Mouse (Mus musculus) megakaryocyte progenitor cell, adult 5-6 weeks (primary cell): Measurements from ENCODE around the gene Magix. TPM values are rescaled to one million over a fixed set of nuclear protein-coding genes. Genes with fewer than 3 reads are reported as not detected.

Experiments
- ATAC-seq: replicated peaks from 2 replicates; pipeline ENCODE4 v1.8.0; 2016; ENCODE audit warnings: mild to moderate bottlenecking, moderate TSS enrichment, inconsistent platforms; ENCODE audit not compliant: poor library complexity
- total RNA-seq, 2 experiments: library from RNA; stranded (forward) in 1 of 2; stranded (reverse) in 1 of 2; fragments of 157-497, 149-512 nt in 1 of 2; fragments of 200-1000 nt in 1 of 2; gene quantifications; 2 replicates each; pipeline versions ENCODE4 v1.2.3 to v1.2.4; 2015 to 2017

Magix gene
- total RNA-seq, 2 experiments from 2014 or later, result not detected

GRCm38 (mm10) chrX:7635101-7635500 lies 46.0 kb downstream of the Magix start:
- ATAC-seq, result no peak

GRCm38 (mm10) chrX:7632560-7632959 lies 48.5 kb downstream of the Magix start:
- peak; percentile 65 for ATAC-seq

Other genes starting within 250 kb of the Magix start
- gene Foxp3, start 107.6 kb downstream of the Magix start, total RNA-seq (2015), result not detected in 2 replicates
- gene Foxp3, start 107.6 kb downstream of the Magix start, total RNA-seq (2017), result 0.08 and 0.10 TPM in 2 replicates
- 1.3 TPM in 1 of 2 replicates, not detected in the other for gene Ppp1r3f, start 107.0 kb downstream of the Magix start, total RNA-seq (2015)
- 0.24 and 0.29 TPM in 2 replicates for gene Ppp1r3f, start 107.0 kb downstream of the Magix start, total RNA-seq (2017)
- gene Ccdc22, start 75.7 kb downstream of the Magix start, total RNA-seq (2015), result 18.8 and 20.5 TPM in 2 replicates
- 38.1 and 47.6 TPM in 2 replicates for gene Ccdc22, start 75.7 kb downstream of the Magix start, total RNA-seq (2017)
- 0.24 and 0.47 TPM in 2 replicates for gene Cacna1f, start 74.2 kb downstream of the Magix start, total RNA-seq (2015)
- 0.10 and 0.29 TPM in 2 replicates for gene Cacna1f, start 74.2 kb downstream of the Magix start, total RNA-seq (2017)
- gene Syp, start 42.8 kb downstream of the Magix start, total RNA-seq (2015), result not detected in 2 replicates
- 0.46 and 0.54 TPM in 2 replicates for gene Syp, start 42.8 kb downstream of the Magix start, total RNA-seq (2017)
- 3.9 and 4.8 TPM in 2 replicates for gene Prickle3, start 24.0 kb downstream of the Magix start, total RNA-seq (2015)
- gene Prickle3, start 24.0 kb downstream of the Magix start, total RNA-seq (2017), result 4.1 and 6.0 TPM in 2 replicates
- 115 and 133 TPM in 2 replicates for gene Plp2, start 9.9 kb downstream of the Magix start, total RNA-seq (2015)
- 26.4 and 37.1 TPM in 2 replicates for gene Plp2, start 9.9 kb downstream of the Magix start, total RNA-seq (2017)
- 26.8 and 28.2 TPM in 2 replicates for gene Gpkow, start 15.9 kb upstream of the Magix start, total RNA-seq (2015)
- gene Gpkow, start 15.9 kb upstream of the Magix start, total RNA-seq (2017), result 19.2 and 24.4 TPM in 2 replicates
- 27.3 and 39.9 TPM in 2 replicates for gene Wdr45, start 33.1 kb upstream of the Magix start, total RNA-seq (2015)
- 18.4 and 21.7 TPM in 2 replicates for gene Wdr45, start 33.1 kb upstream of the Magix start, total RNA-seq (2017)
- gene Gm45208, start 41.0 kb upstream of the Magix start, total RNA-seq (2015), result 0.59 TPM in 1 of 2 replicates, not detected in the other
- not detected in 2 replicates for gene Gm45208, start 41.0 kb upstream of the Magix start, total RNA-seq (2017)
- gene Praf2, start 47.2 kb upstream of the Magix start, total RNA-seq (2015), result 11.1 and 15.3 TPM in 2 replicates
- 3.4 and 4.9 TPM in 2 replicates for gene Praf2, start 47.2 kb upstream of the Magix start, total RNA-seq (2017)
- gene Ccdc120, start 69.7 kb upstream of the Magix start, total RNA-seq (2015), result 0.88 and 1.2 TPM in 2 replicates
- 0.33 and 1.1 TPM in 2 replicates for gene Ccdc120, start 69.7 kb upstream of the Magix start, total RNA-seq (2017)
- 12.2 and 14.6 TPM in 2 replicates for gene Tfe3, start 81.3 kb upstream of the Magix start, total RNA-seq (2015)
- gene Tfe3, start 81.3 kb upstream of the Magix start, total RNA-seq (2017), result 4.6 and 7.1 TPM in 2 replicates
- gene Gripap1, start 108.5 kb upstream of the Magix start, total RNA-seq (2015), result 34.4 and 34.9 TPM in 2 replicates
- gene Gripap1, start 108.5 kb upstream of the Magix start, total RNA-seq (2017), result 48.6 and 69.7 TPM in 2 replicates
- 0.34 and 0.42 TPM in 2 replicates for gene Kcnd1, start 141.0 kb upstream of the Magix start, total RNA-seq (2015)
- gene Kcnd1, start 141.0 kb upstream of the Magix start, total RNA-seq (2017), result 0.21 and 0.68 TPM in 2 replicates
- gene Otud5, start 160.1 kb upstream of the Magix start, total RNA-seq (2015), result 33.0 and 33.7 TPM in 2 replicates
- gene Otud5, start 160.1 kb upstream of the Magix start, total RNA-seq (2017), result 48.6 and 58.7 TPM in 2 replicates
- gene Pim2, start 197.0 kb upstream of the Magix start, total RNA-seq (2015), result 5.9 TPM in 2 replicates
- gene Pim2, start 197.0 kb upstream of the Magix start, total RNA-seq (2017), result 1.2 and 1.5 TPM in 2 replicates
- gene Slc35a2, start 202.8 kb upstream of the Magix start, total RNA-seq (2015), result 8.9 and 10.4 TPM in 2 replicates
- 12.2 and 25.1 TPM in 2 replicates for gene Slc35a2, start 202.8 kb upstream of the Magix start, total RNA-seq (2017)
- 25.1 and 30.3 TPM in 2 replicates for gene Pqbp1, start 218.0 kb upstream of the Magix start, total RNA-seq (2015)
- 136 and 167 TPM in 2 replicates for gene Pqbp1, start 218.0 kb upstream of the Magix start, total RNA-seq (2017)
- 116 and 133 TPM in 2 replicates for gene Timm17b, start 218.1 kb upstream of the Magix start, total RNA-seq (2015)
- 79.3 and 90.7 TPM in 2 replicates for gene Timm17b, start 218.1 kb upstream of the Magix start, total RNA-seq (2017)
- not detected in 2 replicates for gene Gm10491, start 226.6 kb upstream of the Magix start, total RNA-seq (2015)
- not detected in 2 replicates for gene Gm10491, start 226.6 kb upstream of the Magix start, total RNA-seq (2017)
- gene Gm10490, start 228.3 kb upstream of the Magix start, total RNA-seq (2015), result not detected in 2 replicates
- gene Gm10490, start 228.3 kb upstream of the Magix start, total RNA-seq (2017), result not detected in 2 replicates
- gene Pcsk1n, start 238.6 kb upstream of the Magix start, total RNA-seq (2015), result not detected in 2 replicates
- gene Pcsk1n, start 238.6 kb upstream of the Magix start, total RNA-seq (2017), result not detected in 2 replicates
- gene Eras, start 247.4 kb upstream of the Magix start, total RNA-seq (2015), result not detected in 2 replicates
- not detected in 2 replicates for gene Eras, start 247.4 kb upstream of the Magix start, total RNA-seq (2017)